Mouse (Mus musculus): ENCODE results near the gene Mcfd2. TPM values are rescaled to one million over a fixed set of nuclear protein-coding genes. Genes with fewer than 3 reads are reported as not detected.
A peak's percentile ranks its signal among the peaks of the same experiment; 100 is the strongest.
"Not testable (repeated sequence)": the region's sequence is repeated elsewhere in the genome, so short reads cannot be mapped to it uniquely, and the experiment has no call there.

Mcfd2 gene
- polyA plus RNA-seq, 1 experiment from 2014 or later: 231 TPM

DNA sequence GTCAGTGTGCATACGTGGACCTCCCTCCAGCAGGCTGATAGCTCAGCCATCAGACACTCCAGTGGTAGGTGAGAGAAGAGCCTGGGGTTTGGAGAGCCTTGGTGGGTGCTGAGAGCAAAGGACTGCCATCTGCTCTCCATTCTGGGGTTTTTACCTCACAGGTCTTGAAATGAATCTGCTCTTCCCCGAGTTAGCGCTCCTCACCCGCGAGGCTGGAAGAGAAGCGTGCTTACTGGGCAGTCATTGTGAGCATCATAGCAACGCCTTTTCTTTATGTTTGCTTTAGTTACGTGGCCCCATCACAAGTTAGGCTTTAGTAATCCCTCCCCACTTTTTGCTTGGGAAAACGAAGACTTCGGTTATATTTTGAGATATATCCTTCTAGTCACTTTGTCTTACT, 34.6 kb upstream of the Mcfd2 start:
- Histone ChIP-seq H3K4me1 (replicated peaks; ENCODE audit: control insufficient read depth, insufficient read depth, low read length) (peaks cover 22% of the 10 kb centered on the region), H3K4me3 (ENCODE audit: low read depth, low read length) (no peak overlapping the region), H3K9me3 (ENCODE audit: control insufficient read depth) (no peaks in the 10 kb centered on the region), H3K36me3 (ENCODE audit: control insufficient read depth, insufficient read depth) (peaks cover 5% of the 10 kb centered on the region; the same call in 1 of the 2 replicates), H3K27me3 (replicated peaks; ENCODE audit: control insufficient read depth, insufficient read depth, low read length) (no peaks in the 10 kb centered on the region), H3K9ac (ENCODE audit: low read depth, low read length) (no peak overlapping the region), H3K4me2 (replicated peaks; ENCODE audit: low read depth) (no peak overlapping the region), H3K27ac (ENCODE audit: low read depth, low read length) (no peak overlapping the region)
- no peak for ATAC-seq
- 74% methylated on average over 10 of the region's 10 CpGs for WGBS
- TF ChIP-seq CTCF (IDR thresholded peaks at IDR 0.05; ENCODE audit: low read depth): no peak

- no peaks in the 10 kb centered on the region for H3K27me3 ChIP-seq (replicated peaks; ENCODE audit: control insufficient read depth, insufficient read depth, low read length)
- no peak overlapping the region for H3K9ac ChIP-seq (ENCODE audit: low read depth, low read length)
- no peak overlapping the region for H3K4me2 ChIP-seq (replicated peaks; ENCODE audit: low read depth)
- peaks cover 23% of the 10 kb centered on the region for H3K4me1 ChIP-seq (replicated peaks; ENCODE audit: control insufficient read depth, insufficient read depth, low read length)
- H3K9me3 ChIP-seq (ENCODE audit: control insufficient read depth): no peaks in the 10 kb centered on the region
- ATAC-seq: peak; percentile 46
- no peak overlapping the region for H3K4me3 ChIP-seq (ENCODE audit: low read depth, low read length)
- H3K27ac ChIP-seq (ENCODE audit: low read depth, low read length): peak overlapping the region; percentile 73
- H3K36me3 ChIP-seq (ENCODE audit: control insufficient read depth, insufficient read depth): peaks cover 15% of the 10 kb centered on the region; the same call in 1 of the 2 replicates
- no peak for TF ChIP-seq CTCF (IDR thresholded peaks at IDR 0.05; ENCODE audit: low read depth)
- WGBS: 35% methylated on average over 6 of the region's 6 CpGs
Observed at GRCm38 (mm10) chr17:87298944-87299343, 33.2 kb upstream of the Mcfd2 start.

GRCm38 (mm10) chr17:87296701-87297100, 31.0 kb upstream of the Mcfd2 start:
- WGBS: 80% methylated on average over 1 of the region's 1 CpGs
- H3K4me2 ChIP-seq (replicated peaks; ENCODE audit: low read depth); H3K4me3 ChIP-seq (ENCODE audit: low read depth, low read length); H3K9me3 ChIP-seq (ENCODE audit: control insufficient read depth); H3K27me3 ChIP-seq (replicated peaks; ENCODE audit: control insufficient read depth, insufficient read depth, low read length); ATAC-seq; H3K9ac ChIP-seq (ENCODE audit: low read depth, low read length): not testable (repeated sequence)
- peaks cover 31% of the 10 kb centered on the region for H3K36me3 ChIP-seq (ENCODE audit: control insufficient read depth, insufficient read depth)
- peak overlapping the region; percentile 82 for H3K27ac ChIP-seq (ENCODE audit: low read depth, low read length)
- peaks cover 21% of the 10 kb centered on the region for H3K4me1 ChIP-seq (replicated peaks; ENCODE audit: control insufficient read depth, insufficient read depth, low read length)

DNA sequence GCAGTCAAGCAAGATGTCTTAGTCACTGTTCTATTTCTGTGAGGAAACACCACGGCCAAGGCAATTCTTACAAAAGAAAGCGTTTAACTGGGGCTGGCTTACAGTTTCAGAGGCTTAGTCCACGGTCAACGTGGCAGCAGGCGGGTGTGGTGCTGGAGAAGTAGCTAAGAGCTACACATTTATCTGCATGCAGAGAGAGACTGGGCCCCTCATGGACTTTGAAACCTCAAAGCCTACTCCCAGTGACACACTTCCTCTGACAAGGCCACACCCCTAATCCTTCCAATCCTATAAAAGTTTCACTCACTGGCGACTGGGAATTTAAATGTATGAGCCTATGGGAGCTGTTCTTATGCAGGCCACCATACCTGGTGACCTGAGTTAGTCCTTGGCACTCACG, 30.0 kb upstream of the Mcfd2 start:
- ATAC-seq: peak; percentile 87
- WGBS: 36% methylated on average over 7 of the region's 7 CpGs
- Histone ChIP-seq H3K9ac (ENCODE audit: low read depth, low read length) (no peak overlapping the region), H3K9me3 (ENCODE audit: control insufficient read depth) (no peaks in the 10 kb centered on the region), H3K4me2 (replicated peaks; ENCODE audit: low read depth) (no peak overlapping the region), H3K27ac (ENCODE audit: low read depth, low read length) (peak overlapping the region; percentile 93), H3K27me3 (replicated peaks; ENCODE audit: control insufficient read depth, insufficient read depth, low read length) (no peaks in the 10 kb centered on the region), H3K4me3 (ENCODE audit: low read depth, low read length) (no peak overlapping the region), H3K4me1 (replicated peaks; ENCODE audit: control insufficient read depth, insufficient read depth, low read length) (peaks cover 24% of the 10 kb centered on the region), H3K36me3 (ENCODE audit: control insufficient read depth, insufficient read depth) (peaks cover 31% of the 10 kb centered on the region)
- no peak for TF ChIP-seq CTCF (IDR thresholded peaks at IDR 0.05; ENCODE audit: low read depth)

- peaks cover 17% of the 10 kb centered on the region for H3K4me1 ChIP-seq (replicated peaks; ENCODE audit: control insufficient read depth, insufficient read depth, low read length)
- H3K36me3 ChIP-seq (ENCODE audit: control insufficient read depth, insufficient read depth): peaks cover 31% of the 10 kb centered on the region
- 70% methylated on average over 5 of the region's 5 CpGs for WGBS
- H3K4me3 ChIP-seq (ENCODE audit: low read depth, low read length): no peak overlapping the region
- TF ChIP-seq CTCF (IDR thresholded peaks at IDR 0.05; ENCODE audit: low read depth): no peak
- no peak overlapping the region for H3K9ac ChIP-seq (ENCODE audit: low read depth, low read length)
- ATAC-seq: no peak
- no peak overlapping the region for H3K4me2 ChIP-seq (replicated peaks; ENCODE audit: low read depth)
- H3K27me3 ChIP-seq (replicated peaks; ENCODE audit: control insufficient read depth, insufficient read depth, low read length): no peaks in the 10 kb centered on the region
- peak overlapping the region; percentile 83; the same call in 1 of the 2 replicates for H3K27ac ChIP-seq (ENCODE audit: low read depth, low read length)
- no peaks in the 10 kb centered on the region for H3K9me3 ChIP-seq (ENCODE audit: control insufficient read depth)
Observed at GRCm38 (mm10) chr17:87293125-87293524, 27.4 kb upstream of the Mcfd2 start.

DNA sequence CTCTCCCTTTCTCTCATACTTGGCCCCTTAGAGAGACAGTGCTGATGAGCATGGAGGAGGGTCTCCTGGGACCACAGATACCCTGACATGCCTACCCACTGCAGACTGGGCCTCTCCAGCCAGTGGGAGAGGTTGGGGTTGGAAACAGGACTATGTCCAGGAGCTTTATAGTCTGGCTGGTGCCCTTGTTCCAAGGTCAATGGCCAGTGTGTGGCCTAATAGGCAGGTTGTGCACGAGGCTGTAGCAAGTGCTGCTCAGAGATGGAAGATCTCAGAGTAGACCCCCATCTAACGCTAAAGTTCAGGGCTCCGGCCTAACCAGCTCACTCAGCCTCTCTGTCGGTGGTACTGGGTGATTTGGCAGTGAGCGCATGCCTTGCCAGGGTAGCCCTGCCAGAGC, 26.0 kb upstream of the Mcfd2 start:
- H3K9me3 ChIP-seq (ENCODE audit: control insufficient read depth): no peaks in the 10 kb centered on the region
- H3K27ac ChIP-seq (ENCODE audit: low read depth, low read length): peak overlapping the region; percentile 83
- TF ChIP-seq CTCF (IDR thresholded peaks at IDR 0.05; ENCODE audit: low read depth): no peak
- H3K4me1 ChIP-seq (replicated peaks; ENCODE audit: control insufficient read depth, insufficient read depth, low read length): peaks cover 20% of the 10 kb centered on the region
- 0 out of 2 replicates have a peak overlapping the region, but pooled peaks have one; percentile 31 for H3K9ac ChIP-seq (ENCODE audit: low read depth, low read length)
- H3K36me3 ChIP-seq (ENCODE audit: control insufficient read depth, insufficient read depth): peaks cover 31% of the 10 kb centered on the region
- no peak for ATAC-seq
- H3K4me2 ChIP-seq (replicated peaks; ENCODE audit: low read depth): peak overlapping the region; percentile 17; the same call in 1 of the 2 replicates
- no peak overlapping the region for H3K4me3 ChIP-seq (ENCODE audit: low read depth, low read length)
- 79% methylated on average over 5 of the region's 5 CpGs for WGBS
- H3K27me3 ChIP-seq (replicated peaks; ENCODE audit: control insufficient read depth, insufficient read depth, low read length): no peaks in the 10 kb centered on the region

- Histone ChIP-seq H3K9ac (ENCODE audit: low read depth, low read length) (no peak overlapping the region), H3K27ac (ENCODE audit: low read depth, low read length) (peak overlapping the region; percentile 83), H3K4me2 (replicated peaks; ENCODE audit: low read depth) (peak overlapping the region; percentile 17; the same call in 1 of the 2 replicates), H3K27me3 (replicated peaks; ENCODE audit: control insufficient read depth, insufficient read depth, low read length) (no peaks in the 10 kb centered on the region), H3K9me3 (ENCODE audit: control insufficient read depth) (no peaks in the 10 kb centered on the region), H3K36me3 (ENCODE audit: control insufficient read depth, insufficient read depth) (peaks cover 31% of the 10 kb centered on the region), H3K4me1 (replicated peaks; ENCODE audit: control insufficient read depth, insufficient read depth, low read length) (peaks cover 20% of the 10 kb centered on the region), H3K4me3 (ENCODE audit: low read depth, low read length) (no peak overlapping the region)
- peak; percentile 72 for ATAC-seq
- WGBS: 37% methylated on average over 7 of the region's 7 CpGs
- TF ChIP-seq CTCF (IDR thresholded peaks at IDR 0.05; ENCODE audit: low read depth): no peak
Observed at GRCm38 (mm10) chr17:87291037-87291436, 25.3 kb upstream of the Mcfd2 start.
